Mouse (Mus musculus) telencephalon, adult 2 months (tissue): ENCODE results near the gene Olfr891.
"Not testable (repeated sequence)": the region's sequence is repeated elsewhere in the genome, so short reads cannot be mapped to it uniquely, and the experiment has no call there.

ENCODE experiments used
- DNase-seq: peaks from one replicate; pipeline ENCODE4 v3.0.0-alpha.2; 2011; ENCODE audit warnings: low read depth, low spot score

Olfr891 gene

GRCm38 (mm10) chr9:38180721-38181120 is at the start of gene Olfr891:
Gene Olfr891 (minus strand): TSS chr9:38180821.
- no peak for DNase-seq

GRCm38 (mm10) chr9:38217755-38218154 is 37.1 kb upstream of the Olfr891 start, which contains the start of gene Olfr894:
Gene Olfr894 (plus strand): TSS chr9:38218055.
- no peak for DNase-seq

DNA sequence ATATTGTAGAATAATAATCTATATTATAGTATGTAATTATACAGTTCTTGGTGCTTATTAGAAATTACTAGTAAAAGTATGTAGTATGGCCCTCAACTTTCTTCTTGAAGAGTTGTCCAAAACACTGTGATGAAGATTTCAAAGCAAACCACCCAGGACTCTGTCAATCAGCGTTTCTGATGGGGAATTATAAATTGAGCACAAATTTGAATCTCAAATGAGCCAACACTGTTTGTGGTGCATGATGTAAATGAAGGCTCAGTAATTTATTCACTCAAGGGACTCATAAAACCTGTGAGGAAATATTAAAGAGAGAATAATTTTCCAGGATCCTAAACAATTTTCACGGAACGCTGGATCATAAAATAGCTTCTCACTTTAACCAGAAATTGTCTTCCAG is 27.4 kb upstream of the Olfr891 start, which contains the start of gene Olfr893:
TSS of gene Olfr893 (plus strand) at position 301 of the 400 bp plus-strand sequence.
- no peak for DNase-seq

DNA sequence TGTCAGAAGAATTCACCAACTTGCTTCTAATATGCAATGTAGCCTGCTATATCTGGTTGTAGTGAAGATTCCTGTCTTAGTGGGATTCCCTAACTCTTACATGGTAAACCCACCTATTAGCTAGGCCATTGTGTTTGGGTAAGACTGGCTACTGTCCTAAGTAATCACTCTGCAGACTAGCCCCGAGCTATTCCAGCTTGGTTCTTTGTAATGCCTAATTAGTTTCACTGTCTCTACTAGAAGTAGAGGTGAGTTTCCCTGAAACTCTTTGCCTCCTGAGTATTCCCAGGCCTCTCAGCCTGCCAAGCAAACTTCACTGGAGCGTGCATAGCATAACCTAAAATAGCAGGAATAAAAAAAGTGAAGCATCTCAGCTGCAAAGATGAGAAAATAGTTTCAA is 12.3 kb downstream of the Olfr891 start:
- DNase-seq: not testable (repeated sequence)

DNA sequence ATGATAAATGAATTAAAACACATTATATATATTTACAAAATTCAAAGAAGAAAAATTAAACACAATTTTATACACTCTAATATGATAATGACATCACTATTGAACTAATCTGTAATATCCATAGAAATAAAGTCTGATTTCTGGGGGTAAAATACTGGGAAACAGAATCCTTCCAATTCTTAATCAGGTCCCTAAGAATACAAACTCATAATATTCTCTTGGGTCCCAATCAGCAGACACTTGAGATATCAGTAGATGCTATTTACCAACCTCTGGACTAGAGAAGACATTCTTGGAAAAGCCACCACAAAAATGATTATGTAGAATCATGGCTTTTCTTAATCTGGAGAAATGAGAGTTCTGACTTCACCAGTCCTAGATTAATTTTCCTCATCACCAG is 38.4 kb downstream of the Olfr891 start, which contains the start of gene Olfr890:
TSS of gene Olfr890 (plus strand) at position 301 of the 400 bp plus-strand sequence.
- DNase-seq: no peak
